Mouse (Mus musculus) mouse embryonic stem cell (cell line): Measurements from ENCODE around the gene Fbxw28.
"Not testable (repeated sequence)": the region's sequence is repeated elsewhere in the genome, so short reads cannot be mapped to it uniquely, and the experiment has no call there.

Experiments used
- in situ Hi-C, 2 experiments: fragments of 300-500 bp; cut with MboI; formaldehyde crosslinking; loops; 1 replicate in 1 of 2; 3 replicates in 1 of 2; pipeline ENCODE4 v1.14.3; 2019 to 2020; ENCODE audit warnings: low sequenced_read_pairs in 2 of 2, low pct_unique_long_range_greater_than_20kb in 1 of 2, mixed read lengths in 1 of 2; ENCODE audit not compliant: unreplicated experiment in 1 of 2

Fbxw28 gene

DNA sequence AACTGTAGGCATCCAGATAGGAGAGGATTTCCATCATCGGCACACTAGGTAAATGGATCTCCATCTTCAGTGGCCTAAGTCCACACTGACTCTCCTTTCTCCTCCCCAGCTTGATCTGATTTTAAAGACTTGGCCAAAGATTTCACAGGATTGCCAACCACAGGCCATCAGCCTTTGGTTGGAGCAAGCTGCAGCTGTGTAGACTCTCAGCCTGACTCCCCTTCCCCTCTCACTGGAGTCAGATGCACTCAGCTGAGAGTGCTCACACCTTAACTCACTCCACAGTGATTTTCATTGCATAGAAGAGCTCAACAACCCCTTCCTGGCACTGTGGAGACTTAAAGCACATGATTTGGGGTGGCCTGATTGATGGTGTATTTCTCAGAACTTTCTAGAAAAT is at the start of gene Fbxw28:
Fbxw28 (minus strand) TSS at position 101 of the 400 bp plus-strand sequence.
- in situ Hi-C loops = not testable (repeated sequence)

GRCm38 (mm10) chr9:109287576-109287975 is 51.9 kb downstream of the Fbxw28 start, which contains the start of gene Fbxw14:
Gene Fbxw14 (minus strand): TSS chr9:109287676.
- in situ Hi-C loops = not testable (repeated sequence)
